Mouse (Mus musculus) heart, adult 2 months (tissue): ENCODE data around the gene Meis1.

Source experiments
- CTCF ChIP-seq: fragments of 200-600 bp; IDR thresholded peaks from 2 replicates; pipeline ENCODE4 v1.8.1; 2022; ENCODE audit warnings: antibody characterized with exemption, mild to moderate bottlenecking, moderate library complexity
- POLR2A ChIP-seq: fragments of 200-500 bp; IDR thresholded peaks from 2 replicates; pipeline ENCODE4 v1.6.1; 2011; ENCODE audit warnings: mild to moderate bottlenecking, low read depth, low read length, control low read depth; ENCODE audit not compliant: insufficient read depth

- no peak for TF ChIP-seq CTCF
- no peak for TF ChIP-seq POLR2A
These were observed 4.6 kb upstream of the Meis1 start for GRCm38 (mm10) chr11:19023356-19023755.
